Mouse (Mus musculus) liver (tissue): ENCODE measurements at regions not wholly inside any gene's neighbourhood (a gene's known extent, or its start where the extent isn't known, plus 50 kb on each side); places are given as distances from the start of the nearest gene placed in this dataset.

Source experiments
- DNase-seq: peaks from one replicate; pipeline ENCODE4 v3.0.0-alpha.2; 2020; ENCODE audit warnings: mixed read lengths

DNA sequence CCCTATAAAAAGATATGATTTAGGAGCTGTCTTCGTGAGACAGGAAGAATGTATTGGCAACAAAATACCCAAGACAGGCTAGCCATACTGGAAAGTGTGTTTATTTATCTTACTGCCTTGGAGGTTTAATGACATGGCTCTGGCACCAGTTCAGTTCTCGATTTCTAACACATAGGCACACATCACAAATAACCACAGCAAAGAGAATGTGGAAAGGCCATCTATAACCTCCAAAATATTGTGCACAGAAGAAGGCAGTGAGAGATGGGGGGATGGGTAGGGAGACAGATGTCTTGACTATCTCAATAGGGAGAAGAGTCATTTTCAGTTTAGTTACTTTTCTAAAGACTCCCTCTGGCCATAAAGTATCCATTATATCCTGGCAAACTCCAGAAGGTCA lies 90.5 kb downstream of the Minar1 start:
- no peak for DNase-seq

DNA sequence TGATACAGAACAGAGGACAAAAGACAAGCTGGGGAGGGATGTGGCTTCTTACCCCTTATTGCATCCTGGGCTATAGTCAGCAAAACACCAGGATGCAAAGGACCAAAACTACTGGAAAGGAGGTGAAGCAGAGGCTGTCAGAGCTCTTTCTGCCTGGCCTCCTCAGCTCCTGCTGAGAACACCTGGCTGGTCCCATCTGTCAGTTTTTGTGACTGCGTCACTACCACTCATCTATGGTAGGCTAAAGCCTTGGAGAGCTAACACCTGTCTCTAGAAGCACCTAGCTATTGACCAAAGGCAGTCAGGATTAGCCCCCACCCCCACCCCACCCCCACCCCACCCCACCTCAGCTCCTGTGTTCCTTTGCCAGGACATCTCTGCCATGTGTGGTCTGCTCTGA lies 98.8 kb downstream of the Minar1 start:
- DNase-seq: no peak

GRCm38 (mm10) chr9:89523705-89524104 lies 99.2 kb downstream of the Minar1 start:
- no peak for DNase-seq

- no peak for DNase-seq
Observed at GRCm38 (mm10) chr9:89508407-89509101, 114.4 kb downstream of the Minar1 start.

- no peak for DNase-seq
Observed at GRCm38 (mm10) chr9:89502083-89502482, 120.8 kb downstream of the Minar1 start.

DNA sequence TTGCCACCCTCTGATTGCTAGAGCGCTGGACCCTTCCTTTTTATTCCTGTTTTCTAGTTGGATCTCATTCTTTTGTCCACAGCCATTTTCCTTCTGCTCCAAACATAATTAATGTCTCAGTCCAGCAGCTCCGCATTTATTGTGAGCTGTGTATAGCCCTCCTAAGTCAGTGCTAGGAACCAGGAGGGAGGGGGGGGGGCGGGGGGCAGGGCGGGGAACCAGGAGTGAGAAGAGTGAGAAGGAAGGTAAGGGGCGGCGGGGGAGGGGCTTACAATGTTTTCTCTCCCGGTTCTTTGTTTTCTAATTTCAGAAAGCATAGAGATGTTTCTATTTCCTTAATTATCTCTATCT lies 125.6 kb downstream of the Minar1 start:
- DNase-seq: no peak

GRCm38 (mm10) chr9:89496729-89497398 lies 126.1 kb downstream of the Minar1 start:
- DNase-seq: no peak

GRCm38 (mm10) chr9:89487601-89488000 lies 135.3 kb downstream of the Minar1 start:
- no peak for DNase-seq

GRCm38 (mm10) chr9:89479406-89479805 lies 143.5 kb downstream of the Minar1 start:
- DNase-seq: no peak

DNA sequence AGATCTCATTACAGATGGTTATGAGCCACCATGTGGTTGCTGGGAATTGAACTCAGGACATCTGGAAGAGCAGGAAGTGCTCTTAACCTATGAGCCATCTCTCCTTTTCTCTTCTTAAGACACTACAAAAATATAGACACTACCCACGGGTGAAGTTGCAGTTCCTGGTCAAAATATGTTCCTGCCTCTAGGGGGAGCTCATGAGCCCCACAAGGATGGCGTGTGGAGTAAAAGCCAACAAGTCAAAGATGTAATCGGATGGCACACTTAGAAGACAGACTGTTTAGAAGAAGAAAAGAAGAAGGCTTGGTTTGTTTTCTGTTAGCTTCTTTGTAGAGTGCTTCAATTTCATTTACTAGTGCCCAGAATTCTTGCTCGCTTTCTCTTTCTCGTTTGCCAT lies 161.7 kb downstream of the Minar1 start:
- peak; percentile 22 for DNase-seq

DNA sequence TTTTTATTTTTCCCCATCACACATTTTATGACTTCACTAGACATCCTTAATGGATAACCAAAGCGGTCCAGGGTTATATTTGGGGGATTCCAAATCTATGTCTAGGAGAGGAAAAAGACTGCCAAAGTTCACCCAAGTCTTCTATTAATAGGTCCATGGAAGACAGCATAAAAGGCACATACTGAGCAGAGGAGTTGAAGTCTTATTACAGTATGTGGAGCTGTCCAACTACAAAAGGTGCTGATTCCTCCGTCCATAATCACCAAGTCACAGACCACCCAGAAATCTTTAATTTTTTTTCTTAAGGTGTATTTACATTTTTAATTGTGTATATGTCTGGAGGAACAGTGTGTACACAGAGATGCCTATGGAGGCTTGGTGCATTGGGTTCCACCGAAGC lies 166.3 kb downstream of the Minar1 start:
- no peak for DNase-seq

GRCm38 (mm10) chr9:89449656-89450055 lies 173.3 kb downstream of the Minar1 start:
- DNase-seq: no peak
